Mouse (Mus musculus) myocyte (in vitro differentiated cells): ENCODE results near the gene H2-M10.6.
"Not testable (repeated sequence)": the region's sequence is repeated elsewhere in the genome, so short reads cannot be mapped to it uniquely, and the experiment has no call there.

Experiments used
- E2F4 ChIP-seq: IDR thresholded peaks from one replicate; pipeline ENCODE4 v1.6.1; 2011; ENCODE audit warnings: mild to moderate bottlenecking, control low read depth, moderate library complexity; ENCODE audit not compliant: insufficient read depth
- POLR2A ChIP-seq: IDR thresholded peaks from one replicate; pipeline ENCODE4 v1.6.1; 2011; ENCODE audit warnings: low read depth, mild to moderate bottlenecking, control low read depth, moderate library complexity; ENCODE audit not compliant: insufficient read length

DNA sequence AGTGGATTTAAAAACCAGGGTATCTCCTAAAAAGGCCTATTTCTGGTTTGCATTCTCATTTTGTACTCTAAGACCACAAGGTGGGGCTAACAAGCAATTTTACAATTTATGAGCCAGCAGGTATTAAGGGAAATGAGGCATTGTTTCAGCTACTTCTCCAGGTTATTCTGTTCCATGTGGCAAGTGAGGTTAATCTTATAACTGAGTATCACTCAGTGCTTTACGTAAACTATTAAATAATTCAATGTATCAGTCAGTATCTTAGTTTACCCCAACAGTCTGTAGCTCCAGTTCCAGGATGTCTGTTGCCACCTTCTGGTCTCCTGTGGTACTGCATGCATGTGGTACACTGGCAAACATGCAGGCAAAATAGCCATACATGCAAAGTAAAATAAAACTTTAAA is 25.5 kb upstream of the H2-M10.6 start:
- TF ChIP-seq POLR2A, E2F4: not testable (repeated sequence)
